Mouse (Mus musculus): ENCODE measurements around the gene Gm20604.

Gm20604 gene

GRCm38 (mm10) chr12:102705216-102705871 is 53.1 kb downstream of the Gm20604 start:
- DNase-seq = peak; percentile 94

GRCm38 (mm10) chr12:102704457-102705198 is 53.8 kb downstream of the Gm20604 start, which contains the start of gene Itpk1:
Itpk1 (minus strand) TSS chr12:102704930.
- DNase-seq = peak; percentile 71

- peak; percentile 77 for DNase-seq
Observed at GRCm38 (mm10) chr12:102703921-102704408, 54.5 kb downstream of the Gm20604 start.

- DNase-seq = no peak
Observed at GRCm38 (mm10) chr12:102703441-102703840, 55.0 kb downstream of the Gm20604 start.

GRCm38 (mm10) chr12:102703111-102703412 is 55.4 kb downstream of the Gm20604 start:
- DNase-seq = peak; percentile 81

- DNase-seq = peak; percentile 87
Observed at GRCm38 (mm10) chr12:102702356-102703110, 55.9 kb downstream of the Gm20604 start.

GRCm38 (mm10) chr12:102701691-102702207 is 56.7 kb downstream of the Gm20604 start:
- DNase-seq = peak; percentile 62

GRCm38 (mm10) chr12:102700453-102700852 is 58.0 kb downstream of the Gm20604 start:
- no peak for DNase-seq

- DNase-seq = no peak
Observed at GRCm38 (mm10) chr12:102699156-102699555, 59.3 kb downstream of the Gm20604 start.

- no peak for DNase-seq
Observed at GRCm38 (mm10) chr12:102698089-102698684, 60.3 kb downstream of the Gm20604 start.

- no peak for DNase-seq
Observed at GRCm38 (mm10) chr12:102697381-102697780, 61.1 kb downstream of the Gm20604 start.

GRCm38 (mm10) chr12:102696635-102697354 is 61.7 kb downstream of the Gm20604 start:
- peak; percentile 60 for DNase-seq

GRCm38 (mm10) chr12:102695369-102696239 is 62.9 kb downstream of the Gm20604 start:
- DNase-seq = peak; percentile 41

GRCm38 (mm10) chr12:102691761-102692160 is 66.7 kb downstream of the Gm20604 start:
- no peak for DNase-seq
